Mouse (Mus musculus) hindbrain, embryonic 11.5 days (tissue): ENCODE measurements around the gene Adap2. TPM values are rescaled to one million over a fixed set of nuclear protein-coding genes. Genes with fewer than 3 reads are reported as not detected.

Source experiments
- ATAC-seq: fragments of 200-750 bp; cut with Nextera tagmentation; 2 replicates; pipeline ENCODE4 v1.8.0; 2017; ENCODE audit warnings: mild to moderate bottlenecking, moderate TSS enrichment, moderate library complexity; ENCODE audit not compliant: low FRiP score
- DNase-seq: peaks from one replicate; pipeline ENCODE4 v3.0.0-alpha.2; 2015; ENCODE audit warnings: low spot score
- H3K27ac ChIP-seq: fragments of 300-500 bp; sonication (generic); 2 replicates; pipeline ENCODE4 v1.5.1; 2014; ENCODE audit warnings: mild to moderate bottlenecking, low read depth, low read length
- H3K27me3 ChIP-seq: fragments of 300-500 bp; sonication (generic); 2 replicates; pipeline ENCODE4 v1.6.1; 2014; ENCODE audit warnings: mild to moderate bottlenecking, low read length, moderate library complexity, mixed read lengths; ENCODE audit not compliant: control insufficient read depth, insufficient read depth
- H3K36me3 ChIP-seq: fragments of 300-500 bp; sonication (generic); 2 replicates; pipeline ENCODE4 v1.6.1; 2014; ENCODE audit warnings: mild to moderate bottlenecking, low read length, moderate library complexity, mixed read lengths; ENCODE audit not compliant: control insufficient read depth, insufficient read depth
- H3K4me1 ChIP-seq: fragments of 300-500 bp; sonication (generic); replicated peaks from 2 replicates; pipeline ENCODE4 v1.6.1; 2014; ENCODE audit warnings: low read length, mixed read lengths; ENCODE audit not compliant: control insufficient read depth, insufficient read depth
- H3K4me2 ChIP-seq: fragments of 300-500 bp; sonication (generic); replicated peaks from 2 replicates; pipeline ENCODE4 v1.6.1; 2014; ENCODE audit warnings: mild to moderate bottlenecking, low read depth, low read length
- H3K4me3 ChIP-seq: fragments of 300-500 bp; sonication (generic); 2 replicates; pipeline ENCODE4 v1.5.1; 2014; ENCODE audit warnings: low read depth, low read length
- H3K9ac ChIP-seq: fragments of 300-500 bp; sonication (generic); 2 replicates; pipeline ENCODE4 v1.6.1; 2014; ENCODE audit warnings: low read depth, low read length
- H3K9me3 ChIP-seq: fragments of 300-500 bp; sonication (generic); 2 replicates; pipeline ENCODE4 v1.6.1; 2016; ENCODE audit warnings: low read length; ENCODE audit not compliant: control insufficient read depth
- WGBS: fragments of 180-500 bp; shearing (Covaris S2); extraction: QIAGEN DNeasy Blood & Tissue Kit; methylation state at CpG from one replicate; pipeline ENCODE4 v1.1.7; 2014; 5-methylcytosine and 5-hydroxymethylcytosine counted together
- polyA plus RNA-seq: library from polyadenylated mRNA; unstranded; fragments of >200 nt; fragmentation: Nextera tagmentation; extraction: Ambion mirVana; gene quantifications from 2 replicates; pipeline ENCODE4 v1.2.1, GENCODE M21; 2014

The Adap2 gene
- polyA plus RNA-seq, 1 experiment from 2014 or later: 1.1 TPM

- Histone ChIP-seq H3K36me3 (no peaks in the 10 kb centered on the region), H3K9ac (no peak overlapping the region), H3K4me2 (no peak overlapping the region), H3K27ac (no peak overlapping the region), H3K9me3 (no peaks in the 10 kb centered on the region), H3K27me3 (no peaks in the 10 kb centered on the region), H3K4me3 (no peak overlapping the region), H3K4me1 (peaks cover 3% of the 10 kb centered on the region; the same call in 1 of the 2 replicates)
- DNase-seq (no peak), ATAC-seq (no peak)
- WGBS: 85% methylated on average over 2 of the region's 2 CpGs
Observed at GRCm38 (mm10) chr11:80212282-80212681, 58.4 kb downstream of the Adap2 start.

GRCm38 (mm10) chr11:80215291-80215690 is 61.4 kb downstream of the Adap2 start:
- no peak overlapping the region for H3K9ac ChIP-seq

GRCm38 (mm10) chr11:80218657-80219293 is 64.9 kb downstream of the Adap2 start:
- H3K4me3 ChIP-seq: no peak overlapping the region
- no peak overlapping the region for H3K4me2 ChIP-seq
- H3K27ac ChIP-seq: no peak overlapping the region
- no peaks in the 10 kb centered on the region for H3K9me3 ChIP-seq
- H3K9ac ChIP-seq: no peak overlapping the region
- no peaks in the 10 kb centered on the region for H3K36me3 ChIP-seq
- H3K27me3 ChIP-seq: no peaks in the 10 kb centered on the region
- H3K4me1 ChIP-seq: no peaks in the 10 kb centered on the region
- ATAC-seq: no peak
- WGBS: 93% methylated on average over 11 of the region's 11 CpGs
- DNase-seq: no peak

More at GRCm38 (mm10) chr11:80215291-80215690, 61.4 kb downstream of the Adap2 start:
- no peaks in the 10 kb centered on the region for H3K27me3 ChIP-seq
- peaks cover 2% of the 10 kb centered on the region; the same call in 1 of the 2 replicates for H3K4me1 ChIP-seq
- ATAC-seq: no peak
- H3K4me3 ChIP-seq: no peak overlapping the region
- DNase-seq: no peak
- H3K36me3 ChIP-seq: no peaks in the 10 kb centered on the region
- WGBS: 87% methylated on average over 3 of the region's 3 CpGs
- no peak overlapping the region for H3K4me2 ChIP-seq
- no peaks in the 10 kb centered on the region for H3K9me3 ChIP-seq
- no peak overlapping the region for H3K27ac ChIP-seq

Other genes starting within 250 kb of the Adap2 start
- 84.5 and 87.5 TPM in 2 replicates for gene Utp6, start 191.7 kb upstream of the Adap2 start, polyA plus RNA-seq
- gene Suz12, start 161.0 kb upstream of the Adap2 start, polyA plus RNA-seq: 26.1 and 36.1 TPM in 2 replicates
- 27.0 and 27.9 TPM in 2 replicates for gene Crlf3, start 73.1 kb upstream of the Adap2 start, polyA plus RNA-seq
- gene Atad5, start 64.7 kb upstream of the Adap2 start, polyA plus RNA-seq: 14.7 and 17.7 TPM in 2 replicates
- gene Tefm, start 11.9 kb upstream of the Adap2 start, polyA plus RNA-seq: 29.4 and 34.6 TPM in 2 replicates
- gene Rnf135, start 29.7 kb downstream of the Adap2 start, polyA plus RNA-seq: 3.3 and 3.8 TPM in 2 replicates
- gene Rhot1, start 54.9 kb downstream of the Adap2 start, polyA plus RNA-seq: 73.8 and 74.9 TPM in 2 replicates
- gene Rhbdl3, start 146.8 kb downstream of the Adap2 start, polyA plus RNA-seq: 13.4 and 16.4 TPM in 2 replicates
- gene 5730455P16Rik, start 223.9 kb downstream of the Adap2 start, polyA plus RNA-seq: 24.9 and 25.2 TPM in 2 replicates
- gene Zfp207, start 229.2 kb downstream of the Adap2 start, polyA plus RNA-seq: 332 and 351 TPM in 2 replicates